Mouse (Mus musculus) liver, embryonic 14.5 days (tissue): ENCODE data around the gene Olfr770. TPM values are rescaled to one million over a fixed set of nuclear protein-coding genes. Genes with fewer than 3 reads are reported as not detected.
"Not testable (repeated sequence)": the region's sequence is repeated elsewhere in the genome, so short reads cannot be mapped to it uniquely, and the experiment has no call there.

Source experiments
- ATAC-seq: fragments of 200-750 bp; cut with Nextera tagmentation; 2 replicates; pipeline ENCODE4 v1.8.0; 2017; ENCODE audit warnings: moderate number of reproducible peaks, mild to moderate bottlenecking, moderate library complexity; ENCODE audit not compliant: insufficient read depth
- DNase-seq, 3 experiments: peaks; one replicate each; pipeline ENCODE4 v3.0.0-alpha.2; 2012 to 2013; ENCODE audit warnings: low read depth in 3 of 3, low spot score in 3 of 3
- H3K27ac ChIP-seq: fragments of 300-500 bp; sonication (generic); 2 replicates; pipeline ENCODE4 v1.5.1; 2014; ENCODE audit warnings: moderate library complexity, mild to moderate bottlenecking, control low read depth, inconsistent platforms
- H3K27me3 ChIP-seq: fragments of 300-500 bp; sonication (generic); 2 replicates; pipeline ENCODE4 v1.6.1; 2014; ENCODE audit warnings: mild to moderate bottlenecking, low read length, moderate library complexity; ENCODE audit not compliant: control insufficient read depth, insufficient read depth
- H3K36me3 ChIP-seq: fragments of 300-500 bp; sonication (generic); replicated peaks from 2 replicates; pipeline ENCODE4 v1.6.1; 2014; ENCODE audit warnings: low read depth; ENCODE audit not compliant: control insufficient read depth, insufficient read depth
- H3K4me1 ChIP-seq, 2 experiments: fragments of 200-500 bp in 1 of 2; fragments of 300-500 bp in 1 of 2; sonication (generic) in 1 of 2; replicated peaks; 2 replicates each; pipeline ENCODE4 v1.6.1; 2012 to 2014; ENCODE audit warnings: antibody characterized with exemption in 1 of 2, inconsistent platforms in 1 of 2, low read length in 1 of 2; ENCODE audit not compliant: control insufficient read depth in 2 of 2, insufficient read depth in 2 of 2
- H3K4me2 ChIP-seq: fragments of 300-500 bp; sonication (generic); 2 replicates; pipeline ENCODE4 v1.6.1; 2014; ENCODE audit warnings: low read depth, mild to moderate bottlenecking, control low read depth, moderate library complexity
- H3K4me3 ChIP-seq, 2 experiments: fragments of 200-500 bp in 1 of 2; fragments of 300-500 bp in 1 of 2; sonication (generic) in 1 of 2; 2 replicates each; pipeline ENCODE4 v1.5.1; 2012 to 2014; ENCODE audit warnings: low read depth in 2 of 2, low read length in 2 of 2, mild to moderate bottlenecking in 2 of 2, control low read depth in 1 of 2, inconsistent platforms in 1 of 2, moderate library complexity in 1 of 2; ENCODE audit not compliant: insufficient read depth in 1 of 2
- H3K9ac ChIP-seq: fragments of 300-500 bp; sonication (generic); replicated peaks from 2 replicates; pipeline ENCODE4 v1.6.1; 2014; ENCODE audit warnings: mild to moderate bottlenecking, control low read depth, moderate library complexity
- H3K9me3 ChIP-seq: fragments of 300-500 bp; sonication (generic); 2 replicates; pipeline ENCODE4 v1.6.1; 2016; ENCODE audit warnings: low read length, mixed read lengths; ENCODE audit not compliant: control insufficient read depth
- CTCF ChIP-seq: IDR thresholded peaks from 2 replicates; pipeline ENCODE4 v1.5.1; 2016; ENCODE audit warnings: antibody characterized with exemption, low read depth, control low read depth
- EP300 ChIP-seq: IDR thresholded peaks from 2 replicates; pipeline ENCODE4 v1.6.1; 2016; ENCODE audit warnings: antibody characterized with exemption, low read depth
- WGBS: fragments of 180-500 bp; shearing (Covaris S2); extraction: QIAGEN DNeasy Blood & Tissue Kit; methylation state at CpG from one replicate; pipeline ENCODE4 v1.1.7; 2014; ENCODE audit not compliant: insufficient replicate concordance; 5-methylcytosine and 5-hydroxymethylcytosine counted together
- polyA plus RNA-seq, 2 experiments: library from polyadenylated mRNA; depleted of rRNA in 1 of 2; stranded (reverse) in 1 of 2; unstranded in 1 of 2; fragments of >200 nt; fragmentation: Nextera tagmentation in 1 of 2; extraction: Ambion mirVana in 1 of 2; gene quantifications; 2 replicates each; pipeline versions ENCODE4 v1.2.1 to v1.2.3; 2012 to 2014

Olfr770 gene
- polyA plus RNA-seq, 2 experiments: not detected

DNA sequence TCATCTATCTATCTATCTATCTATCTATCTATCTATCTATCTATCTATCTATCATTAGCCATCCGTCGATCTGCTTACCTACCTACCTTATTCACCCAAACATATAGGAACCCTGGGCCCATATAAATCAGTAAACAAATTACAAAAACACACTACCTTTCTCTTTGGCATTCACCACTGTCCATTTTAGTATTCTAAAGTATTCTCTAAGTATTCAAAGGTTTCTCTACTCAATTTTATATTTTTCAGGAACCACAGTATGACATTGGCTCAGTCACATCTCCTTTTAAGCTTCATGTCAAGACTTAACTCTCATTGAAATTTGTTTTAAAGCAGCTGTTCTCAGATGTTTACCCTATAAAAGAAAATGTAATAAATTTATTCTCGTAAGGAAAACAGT lies 23.7 kb downstream of the Olfr770 start:
- Histone ChIP-seq H3K4me2 (no peak overlapping the region), H3K36me3 (no peaks in the 10 kb centered on the region), H3K27ac (no peak overlapping the region), H3K4me1 (no peaks in the 10 kb centered on the region), H3K9me3 (no peaks in the 10 kb centered on the region; the same call in 1 of the 2 replicates), H3K9ac (no peak overlapping the region), H3K4me3 (no peak overlapping the region), H3K27me3 (no peaks in the 10 kb centered on the region)
- WGBS: 83% methylated on average over 3 of the region's 3 CpGs
- DNase-seq (no peak), ATAC-seq (no peak)
- TF ChIP-seq EP300 (no peak), CTCF (no peak)

DNA sequence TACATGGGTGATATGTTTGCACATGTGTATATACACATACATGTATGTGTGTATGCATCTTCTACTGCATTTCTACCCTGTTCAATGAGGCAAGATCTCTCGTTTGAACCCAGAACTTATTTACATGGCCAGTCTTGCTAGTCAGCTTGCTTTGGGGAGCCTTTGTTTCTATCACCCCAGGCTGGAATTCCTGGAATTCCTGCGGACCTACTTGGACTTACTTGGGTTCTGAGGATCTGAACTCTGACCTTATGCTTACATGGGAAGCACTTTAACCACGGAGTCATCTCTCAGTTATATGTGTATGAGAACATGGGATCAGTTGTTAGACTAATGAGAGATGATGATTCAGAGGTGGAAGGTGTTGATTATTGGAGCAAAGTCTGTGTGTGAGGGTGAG lies 37.6 kb downstream of the Olfr770 start:
- DNase-seq (no peak), ATAC-seq (no peak)
- no peaks in the 10 kb centered on the region for H3K4me1 ChIP-seq
- no peak overlapping the region for H3K9ac ChIP-seq
- H3K27me3 ChIP-seq: no peaks in the 10 kb centered on the region
- WGBS: 32% methylated on average over 3 of the region's 3 CpGs
- H3K27ac ChIP-seq: no peak overlapping the region
- H3K36me3 ChIP-seq: no peaks in the 10 kb centered on the region
- no peak for TF ChIP-seq EP300
- no peak for TF ChIP-seq CTCF
- H3K4me2 ChIP-seq: no peak overlapping the region
- no peak overlapping the region for H3K4me3 ChIP-seq
- H3K9me3 ChIP-seq: no peaks in the 10 kb centered on the region

DNA sequence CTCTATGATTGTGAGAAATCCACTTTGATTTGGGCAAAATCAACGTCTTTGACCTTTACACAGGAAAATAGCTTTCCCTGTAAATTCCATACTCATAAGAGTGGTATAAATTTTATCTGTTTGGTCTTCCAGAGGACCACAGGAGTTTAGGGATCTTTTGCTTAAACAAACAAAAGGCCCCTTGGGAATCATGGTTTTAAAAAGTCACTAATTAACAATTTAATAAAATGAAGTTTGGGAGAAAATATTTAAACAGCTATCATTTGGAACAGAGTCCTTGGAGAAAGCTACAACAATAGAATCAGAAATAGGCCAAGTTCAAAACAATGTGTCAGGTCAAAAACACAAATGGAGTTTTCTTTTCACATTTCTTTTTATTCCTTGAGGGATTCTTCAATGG lies 39.5 kb downstream of the Olfr770 start, which contains the start of gene Olfr768:
Olfr768 (minus strand) TSS at position 101 of the 400 bp plus-strand sequence.
- Histone ChIP-seq H3K9ac (no peak within 1 kb of the TSS), H3K4me3 (no peak within 1 kb of the TSS), H3K36me3 (no peaks in the 10 kb centered on the region), H3K4me1 (no peaks in the 10 kb centered on the region), H3K27me3 (no peaks in the 10 kb centered on the region), H3K9me3 (no peaks in the 10 kb centered on the region), H3K27ac (no peak within 1 kb of the TSS), H3K4me2 (no peak within 1 kb of the TSS)
- ATAC-seq: no peak
- TF ChIP-seq CTCF (no peak), EP300 (no peak)
- 48% methylated on average over 1 of the region's 1 CpGs for WGBS
- no peak for DNase-seq

DNA sequence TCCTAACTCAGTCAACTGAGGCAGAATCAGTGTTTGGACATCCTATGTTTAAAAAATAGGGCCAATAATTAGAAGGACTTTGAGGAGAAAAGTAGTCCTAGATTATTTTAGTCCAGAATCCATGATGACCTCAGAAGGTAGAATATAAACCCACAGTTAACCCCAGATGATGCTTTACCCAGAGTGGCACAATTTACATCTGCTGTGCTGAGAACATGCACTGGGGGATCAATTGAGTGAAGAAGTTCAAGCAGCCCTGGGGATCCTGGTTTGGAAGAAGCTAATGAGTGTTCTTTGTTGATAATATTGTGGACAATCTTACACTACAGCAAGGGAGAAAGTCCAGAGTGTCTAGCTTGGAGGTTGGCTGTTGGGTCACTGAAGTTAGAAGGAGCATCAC lies 56.0 kb downstream of the Olfr770 start, which contains the start of gene Olfr767:
Olfr767 (minus strand) TSS at position 101 of the 400 bp plus-strand sequence.
- ATAC-seq, H3K9me3 ChIP-seq, H3K4me1 ChIP-seq, H3K36me3 ChIP-seq, H3K4me3 ChIP-seq, H3K4me2 ChIP-seq, DNase-seq, H3K27me3 ChIP-seq, H3K27ac ChIP-seq, H3K9ac ChIP-seq: not testable (repeated sequence)

Other genes starting within 250 kb of the Olfr770 start
- 0.32 and 0.36 TPM in 2 replicates for gene Gdf11, start 247.3 kb downstream of the Olfr770 start, polyA plus RNA-seq (2012; rRNA removed)
- 0.16 and 0.23 TPM in 2 replicates for gene Gdf11, start 247.3 kb downstream of the Olfr770 start, polyA plus RNA-seq (2014; fragmentation: Nextera tagmentation; extraction: Ambion mirVana)
- 22.5 and 29.6 TPM in 2 replicates for gene Cd63, start 238.0 kb downstream of the Olfr770 start, polyA plus RNA-seq (2012; rRNA removed)
- 73.0 and 85.0 TPM in 2 replicates for gene Cd63, start 238.0 kb downstream of the Olfr770 start, polyA plus RNA-seq (2014; fragmentation: Nextera tagmentation; extraction: Ambion mirVana)
- 12.1 and 12.3 TPM in 2 replicates for gene Rdh5, start 216.1 kb downstream of the Olfr770 start, polyA plus RNA-seq (2012; rRNA removed)
- gene Rdh5, start 216.1 kb downstream of the Olfr770 start, polyA plus RNA-seq (2014; fragmentation: Nextera tagmentation; extraction: Ambion mirVana): 13.6 and 15.8 TPM in 2 replicates
- 67.2 and 95.9 TPM in 2 replicates for gene Bloc1s1, start 215.0 kb downstream of the Olfr770 start, polyA plus RNA-seq (2012; rRNA removed)
- 99.2 and 99.8 TPM in 2 replicates for gene Bloc1s1, start 215.0 kb downstream of the Olfr770 start, polyA plus RNA-seq (2014; fragmentation: Nextera tagmentation; extraction: Ambion mirVana)
- 0.09 and 0.19 TPM in 2 replicates for gene Itga7, start 205.2 kb downstream of the Olfr770 start, polyA plus RNA-seq (2012; rRNA removed)
- gene Itga7, start 205.2 kb downstream of the Olfr770 start, polyA plus RNA-seq (2014; fragmentation: Nextera tagmentation; extraction: Ambion mirVana): 0.04 and 0.15 TPM in 2 replicates
- gene Mettl7b, start 178.0 kb downstream of the Olfr770 start, polyA plus RNA-seq (2012; rRNA removed): not detected in 2 replicates
- not detected in 2 replicates for gene Mettl7b, start 178.0 kb downstream of the Olfr770 start, polyA plus RNA-seq (2014; fragmentation: Nextera tagmentation; extraction: Ambion mirVana)
- gene Olfr9, start 149.6 kb downstream of the Olfr770 start, polyA plus RNA-seq (2012; rRNA removed): not detected in 2 replicates
- gene Olfr9, start 149.6 kb downstream of the Olfr770 start, polyA plus RNA-seq (2014; fragmentation: Nextera tagmentation; extraction: Ambion mirVana): not detected in 2 replicates
- not detected in 2 replicates for gene Olfr763, start 128.2 kb downstream of the Olfr770 start, polyA plus RNA-seq (2012; rRNA removed)
- gene Olfr763, start 128.2 kb downstream of the Olfr770 start, polyA plus RNA-seq (2014; fragmentation: Nextera tagmentation; extraction: Ambion mirVana): not detected in 2 replicates
- not detected in 2 replicates for gene Olfr764-ps1, start 99.1 kb downstream of the Olfr770 start, polyA plus RNA-seq (2012; rRNA removed)
- not detected in 2 replicates for gene Olfr764-ps1, start 99.1 kb downstream of the Olfr770 start, polyA plus RNA-seq (2014; fragmentation: Nextera tagmentation; extraction: Ambion mirVana)
- gene Olfr765, start 89.0 kb downstream of the Olfr770 start, polyA plus RNA-seq (2012; rRNA removed): not detected in 2 replicates
- gene Olfr765, start 89.0 kb downstream of the Olfr770 start, polyA plus RNA-seq (2014; fragmentation: Nextera tagmentation; extraction: Ambion mirVana): not detected in 2 replicates
- gene Olfr766-ps1, start 70.0 kb downstream of the Olfr770 start, polyA plus RNA-seq (2012; rRNA removed): not detected in 2 replicates
- gene Olfr766-ps1, start 70.0 kb downstream of the Olfr770 start, polyA plus RNA-seq (2014; fragmentation: Nextera tagmentation; extraction: Ambion mirVana): not detected in 2 replicates
- gene Olfr767, start 56.1 kb downstream of the Olfr770 start, polyA plus RNA-seq (2012; rRNA removed): not detected in 2 replicates
- not detected in 2 replicates for gene Olfr767, start 56.1 kb downstream of the Olfr770 start, polyA plus RNA-seq (2014; fragmentation: Nextera tagmentation; extraction: Ambion mirVana)
- gene Olfr768, start 39.6 kb downstream of the Olfr770 start, polyA plus RNA-seq (2012; rRNA removed): not detected in 2 replicates
- not detected in 2 replicates for gene Olfr768, start 39.6 kb downstream of the Olfr770 start, polyA plus RNA-seq (2014; fragmentation: Nextera tagmentation; extraction: Ambion mirVana)
- not detected in 2 replicates for gene Olfr769, start 21.1 kb downstream of the Olfr770 start, polyA plus RNA-seq (2012; rRNA removed)
- gene Olfr769, start 21.1 kb downstream of the Olfr770 start, polyA plus RNA-seq (2014; fragmentation: Nextera tagmentation; extraction: Ambion mirVana): not detected in 2 replicates
- not detected in 2 replicates for gene Olfr771, start 25.8 kb upstream of the Olfr770 start, polyA plus RNA-seq (2012; rRNA removed)
- not detected in 2 replicates for gene Olfr771, start 25.8 kb upstream of the Olfr770 start, polyA plus RNA-seq (2014; fragmentation: Nextera tagmentation; extraction: Ambion mirVana)
- gene Olfr772, start 38.9 kb upstream of the Olfr770 start, polyA plus RNA-seq (2012; rRNA removed): not detected in 2 replicates
- gene Olfr772, start 38.9 kb upstream of the Olfr770 start, polyA plus RNA-seq (2014; fragmentation: Nextera tagmentation; extraction: Ambion mirVana): not detected in 2 replicates
- not detected in 2 replicates for gene Olfr773, start 48.4 kb upstream of the Olfr770 start, polyA plus RNA-seq (2012; rRNA removed)
- gene Olfr773, start 48.4 kb upstream of the Olfr770 start, polyA plus RNA-seq (2014; fragmentation: Nextera tagmentation; extraction: Ambion mirVana): not detected in 2 replicates
- gene Olfr774, start 97.2 kb upstream of the Olfr770 start, polyA plus RNA-seq (2012; rRNA removed): not detected in 2 replicates
- not detected in 2 replicates for gene Olfr774, start 97.2 kb upstream of the Olfr770 start, polyA plus RNA-seq (2014; fragmentation: Nextera tagmentation; extraction: Ambion mirVana)
- not detected in 2 replicates for gene Olfr775, start 109.4 kb upstream of the Olfr770 start, polyA plus RNA-seq (2012; rRNA removed)
- not detected in 2 replicates for gene Olfr775, start 109.4 kb upstream of the Olfr770 start, polyA plus RNA-seq (2014; fragmentation: Nextera tagmentation; extraction: Ambion mirVana)
- not detected in 2 replicates for gene Olfr776, start 120.1 kb upstream of the Olfr770 start, polyA plus RNA-seq (2012; rRNA removed)
- gene Olfr776, start 120.1 kb upstream of the Olfr770 start, polyA plus RNA-seq (2014; fragmentation: Nextera tagmentation; extraction: Ambion mirVana): not detected in 2 replicates
- not detected in 2 replicates for gene Olfr777, start 132.5 kb upstream of the Olfr770 start, polyA plus RNA-seq (2012; rRNA removed)
- gene Olfr777, start 132.5 kb upstream of the Olfr770 start, polyA plus RNA-seq (2014; fragmentation: Nextera tagmentation; extraction: Ambion mirVana): not detected in 2 replicates
- gene Olfr780, start 179.1 kb upstream of the Olfr770 start, polyA plus RNA-seq (2012; rRNA removed): not detected in 2 replicates
- gene Olfr780, start 179.1 kb upstream of the Olfr770 start, polyA plus RNA-seq (2014; fragmentation: Nextera tagmentation; extraction: Ambion mirVana): not detected in 2 replicates
- gene Olfr781, start 189.9 kb upstream of the Olfr770 start, polyA plus RNA-seq (2012; rRNA removed): not detected in 2 replicates
- not detected in 2 replicates for gene Olfr781, start 189.9 kb upstream of the Olfr770 start, polyA plus RNA-seq (2014; fragmentation: Nextera tagmentation; extraction: Ambion mirVana)
- gene Olfr782, start 209.9 kb upstream of the Olfr770 start, polyA plus RNA-seq (2012; rRNA removed): not detected in 2 replicates
- gene Olfr782, start 209.9 kb upstream of the Olfr770 start, polyA plus RNA-seq (2014; fragmentation: Nextera tagmentation; extraction: Ambion mirVana): not detected in 2 replicates
- 0.01 TPM in 1 of 2 replicates, not detected in the other for gene Olfr784, start 245.1 kb upstream of the Olfr770 start, polyA plus RNA-seq (2012; rRNA removed)
- gene Olfr784, start 245.1 kb upstream of the Olfr770 start, polyA plus RNA-seq (2014; fragmentation: Nextera tagmentation; extraction: Ambion mirVana): not detected in 2 replicates